Comparison of ENCODE assay signal across 10 mouse cellular contexts in the genomic region with DNA sequence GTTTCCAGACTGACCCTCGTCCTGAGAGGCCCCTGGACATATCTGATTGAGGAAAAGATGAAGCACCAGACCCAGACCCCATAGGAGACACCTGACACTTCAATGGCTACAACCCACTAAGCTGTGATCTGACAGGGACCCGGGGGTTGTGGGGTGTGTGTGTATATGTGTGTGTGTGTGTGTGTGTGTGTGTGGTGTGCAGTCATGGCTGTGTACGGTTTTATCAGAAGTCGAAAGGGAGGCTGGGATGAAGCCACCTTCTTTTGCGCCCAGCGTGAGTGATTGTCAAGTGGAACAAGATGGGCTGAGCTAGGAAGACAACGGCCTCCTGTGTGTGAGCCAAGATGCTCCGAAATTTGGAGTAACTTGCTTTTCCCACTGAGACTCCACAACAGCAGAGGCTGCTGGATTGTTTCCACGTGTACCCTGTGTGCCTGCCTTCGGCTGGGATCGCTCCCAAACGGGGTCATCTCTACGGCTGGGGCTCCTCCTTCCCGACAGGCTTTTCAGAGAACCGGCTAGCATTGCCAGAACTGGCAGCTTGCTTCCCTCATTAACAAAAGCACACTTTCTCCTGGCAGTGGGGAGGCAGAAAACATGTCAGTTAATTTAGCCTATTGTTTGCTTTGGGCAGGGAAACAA. TPM values are rescaled to one million over a fixed set of nuclear protein-coding genes. Genes with fewer than 3 reads are reported as not detected.
DNase-seq lines count a peak whose midpoint lies in the region; ATAC-seq and TF ChIP-seq lines count a peak whose summit lies in the region.
"Had no signal": no experiment of that assay in that cellular context is flagged by ENCODE, and none has a peak within 500 bp of the region (broad histone marks: within the 10 kb centered on the region; RNA-seq: fewer than 3 reads in every experiment).

No protein-coding gene starts in this region.

- no peaks in the 10 kb centered on the region for H3K9me3 ChIP-seq in hindbrain, embryonic 13.5 days
- H3K9me3 ChIP-seq in hindbrain, embryonic 10.5 days, result no peaks in the 10 kb centered on the region
- H3K9me3 ChIP-seq in forebrain, postnatal 0 days (ENCODE audit: low read length), result no peaks in the 10 kb centered on the region

- H3K27me3 ChIP-seq in hindbrain, embryonic 13.5 days, result no peaks in the 10 kb centered on the region
- H3K27me3 ChIP-seq in hindbrain, embryonic 10.5 days (ENCODE audit: insufficient read depth, poor library complexity, severe bottlenecking), result no peaks in the 10 kb centered on the region
- no peaks in the 10 kb centered on the region for H3K27me3 ChIP-seq in forebrain, postnatal 0 days (ENCODE audit: insufficient read depth, low read length)

- DNase-seq in hindbrain, embryonic 10.5 days (ENCODE audit: low spot score), result no peak
- peak; percentile 89 for DNase-seq in forebrain, postnatal 0 days
- DNase-seq in left cerebral cortex, postnatal 25 days (ENCODE audit: low spot score in 2 of 2), result peak; percentile 65 to 74
- DNase-seq in right cerebral cortex, postnatal 10 days (ENCODE audit: low spot score in 2 of 2), result peak; percentile 89 to 91
- no peak for DNase-seq in adrenal gland, adult 18-20 months (ENCODE audit: low spot score in 2 of 2)
- no peak for DNase-seq in spleen, adult 18-20 months
- DNase-seq: adrenal gland, adult 8-10 months; gastrocnemius, postnatal 14 days had no signal

- H3K27ac ChIP-seq in hindbrain, embryonic 13.5 days, result 0 out of 2 replicates have a peak overlapping the region, but pooled peaks have one; percentile 35
- H3K27ac ChIP-seq in hindbrain, embryonic 10.5 days, result no peak overlapping the region
- no peak overlapping the region for H3K27ac ChIP-seq in forebrain, postnatal 0 days (ENCODE audit: low read depth, low read length)

- ATAC-seq in hindbrain, embryonic 13.5 days (ENCODE audit: low FRiP score), result peak; percentile 72
- ATAC-seq in forebrain, postnatal 0 days, result peak; percentile 82
- no peak for ATAC-seq in inflammation-experienced regulatory T-cells, adult 6 months

- peaks cover 4% of the 10 kb centered on the region; the same call in 1 of the 2 replicates for H3K4me1 ChIP-seq in hindbrain, embryonic 13.5 days (replicated peaks)
- H3K4me1 ChIP-seq in hindbrain, embryonic 10.5 days (replicated peaks), result no peaks in the 10 kb centered on the region
- peaks cover 12% of the 10 kb centered on the region; the same call in 1 of the 2 replicates for H3K4me1 ChIP-seq in forebrain, postnatal 0 days (ENCODE audit: insufficient read depth)

- no peaks in the 10 kb centered on the region for H3K36me3 ChIP-seq in hindbrain, embryonic 13.5 days
- H3K36me3 ChIP-seq in hindbrain, embryonic 10.5 days, result no peaks in the 10 kb centered on the region
- H3K36me3 ChIP-seq in forebrain, postnatal 0 days (ENCODE audit: insufficient read depth), result no peaks in the 10 kb centered on the region

- intact Hi-C loops in left cerebral cortex, postnatal 25 days (cut with DNase I), result no loop called here

- no peak for TF ChIP-seq CTCF in forebrain, postnatal 0 days (IDR thresholded peaks at IDR 0.05; ENCODE audit: low read depth)

- WGBS in hindbrain, embryonic 13.5 days, result 66% methylated on average over 15 of the region's 15 CpGs
- 79% methylated on average over 15 of the region's 15 CpGs for WGBS in hindbrain, embryonic 10.5 days
- 32% methylated on average over 15 of the region's 15 CpGs for WGBS in forebrain, postnatal 0 days

- no peak overlapping the region for H3K9ac ChIP-seq in hindbrain, embryonic 13.5 days
- H3K9ac ChIP-seq in forebrain, postnatal 0 days, result no peak overlapping the region

- no peak overlapping the region for H3K4me3 ChIP-seq in hindbrain, embryonic 13.5 days
- no peak overlapping the region for H3K4me3 ChIP-seq in hindbrain, embryonic 10.5 days
- no peak overlapping the region for H3K4me3 ChIP-seq in forebrain, postnatal 0 days (ENCODE audit: low read depth, low read length)

- no peak overlapping the region for H3K4me2 ChIP-seq in hindbrain, embryonic 13.5 days
- 0 out of 2 replicates have a peak overlapping the region, but pooled peaks have one; percentile 14 for H3K4me2 ChIP-seq in forebrain, postnatal 0 days (ENCODE audit: low read depth)

RNA-seq across cellular contexts. Expression of gene Slc28a3, which starts 50.1 kb away (rescaled TPM):
- polyA plus RNA-seq in hindbrain, embryonic 13.5 days (2015; fragmentation: Nextera tagmentation; extraction: Ambion mirVana), result 0.05 TPM in 1 of 2 replicates, not detected in the other
- not detected in 2 replicates for polyA plus RNA-seq in hindbrain, embryonic 10.5 days (2016; fragmentation: Nextera tagmentation; extraction: Ambion mirVana)
- total RNA-seq in forebrain, postnatal 0 days (2014; rRNA removed), result 0.05 and 0.08 TPM in 2 replicates
- 0.04 and 0.11 TPM in 2 replicates for polyA plus RNA-seq in forebrain, postnatal 0 days (2015; fragmentation: Nextera tagmentation; extraction: Ambion mirVana)
- under 1 TPM in 1 of 2 experiments, not detected in 1; 0.18 TPM for total RNA-seq in left cerebral cortex, postnatal 25 days (2021)
- polyA plus RNA-seq in inflammation-experienced regulatory T-cells, adult 6 months (2017; shearing (Covaris generic)), result under 1 TPM in 1 of 3 experiments, not detected in 2; 0.11 TPM
- total RNA-seq in adrenal gland, adult 18-20 months (2021), result not detected
- total RNA-seq: adrenal gland, adult 8-10 months; gastrocnemius, postnatal 14 days had no signal

Comparison
In these comparisons a context has a peak if more than half of its experiments do, and no peak if none do; other contexts are left out.
1. DNase-seq: peak in forebrain, postnatal 0 days (single experiment), left cerebral cortex, postnatal 25 days (2 of 2) and right cerebral cortex, postnatal 10 days (2 of 2); none in hindbrain, embryonic 10.5 days (single experiment), adrenal gland, adult 18-20 months (0 of 2) and spleen, adult 18-20 months (0 of 2).